Mouse (Mus musculus) intestine, postnatal 0 days (tissue): Measurements from ENCODE around the gene Slc15a3. TPM values are rescaled to one million over a fixed set of nuclear protein-coding genes. Genes with fewer than 3 reads are reported as not detected.

ENCODE experiments used
- ATAC-seq: fragments of 200-750 bp; cut with Nextera tagmentation; 2 replicates; pipeline ENCODE4 v1.8.0; 2017; ENCODE audit warnings: mild to moderate bottlenecking, moderate TSS enrichment, moderate library complexity
- H3K27ac ChIP-seq: fragments of 300-500 bp; sonication (generic); 2 replicates; pipeline ENCODE4 v1.5.1; 2014; ENCODE audit warnings: mild to moderate bottlenecking, low read depth, low read length, moderate library complexity
- H3K27me3 ChIP-seq: fragments of 300-500 bp; sonication (generic); replicated peaks from 2 replicates; pipeline ENCODE4 v1.6.1; 2014; ENCODE audit warnings: low read length, mixed read lengths; ENCODE audit not compliant: control insufficient read depth, insufficient read depth
- H3K36me3 ChIP-seq: fragments of 300-500 bp; sonication (generic); 2 replicates; pipeline ENCODE4 v1.6.1; 2014; ENCODE audit warnings: mild to moderate bottlenecking, moderate library complexity; ENCODE audit not compliant: control insufficient read depth, insufficient read depth
- H3K4me1 ChIP-seq: fragments of 300-500 bp; sonication (generic); replicated peaks from 2 replicates; pipeline ENCODE4 v1.6.1; 2014; ENCODE audit warnings: antibody characterized with exemption, low read length, mixed read lengths; ENCODE audit not compliant: control insufficient read depth, insufficient read depth
- H3K4me2 ChIP-seq: fragments of 300-500 bp; sonication (generic); replicated peaks from 2 replicates; pipeline ENCODE4 v1.6.1; 2014; ENCODE audit warnings: low read depth, mild to moderate bottlenecking, moderate library complexity
- H3K4me3 ChIP-seq: fragments of 300-500 bp; sonication (generic); 2 replicates; pipeline ENCODE4 v1.5.1; 2014; ENCODE audit warnings: low read depth, low read length
- H3K9ac ChIP-seq: fragments of 300-500 bp; sonication (generic); 2 replicates; pipeline ENCODE4 v1.6.1; 2014; ENCODE audit warnings: mild to moderate bottlenecking, low read depth, low read length
- H3K9me3 ChIP-seq: fragments of 300-500 bp; sonication (generic); 2 replicates; pipeline ENCODE4 v1.6.1; 2016; ENCODE audit warnings: mixed run types; ENCODE audit not compliant: control insufficient read depth
- CTCF ChIP-seq: sonication (generic); IDR thresholded peaks from 2 replicates; pipeline ENCODE4 v1.5.1; 2016; ENCODE audit warnings: low read depth, mild to moderate bottlenecking, control low read depth, antibody characterized with exemption, moderate library complexity
- WGBS: fragments of 180-500 bp; shearing (Covaris S2); extraction: QIAGEN DNeasy Blood & Tissue Kit; methylation state at CpG from one replicate; pipeline ENCODE4 v1.1.7; 2014; 5-methylcytosine and 5-hydroxymethylcytosine counted together
- polyA plus RNA-seq: library from polyadenylated mRNA; unstranded; fragments of >200 nt; fragmentation: Nextera tagmentation; extraction: Ambion mirVana; gene quantifications from 2 replicates; pipeline ENCODE4 v1.2.1, GENCODE M21; 2015

Slc15a3 gene
- polyA plus RNA-seq, 1 experiment from 2014 or later, result 0.93 TPM

DNA sequence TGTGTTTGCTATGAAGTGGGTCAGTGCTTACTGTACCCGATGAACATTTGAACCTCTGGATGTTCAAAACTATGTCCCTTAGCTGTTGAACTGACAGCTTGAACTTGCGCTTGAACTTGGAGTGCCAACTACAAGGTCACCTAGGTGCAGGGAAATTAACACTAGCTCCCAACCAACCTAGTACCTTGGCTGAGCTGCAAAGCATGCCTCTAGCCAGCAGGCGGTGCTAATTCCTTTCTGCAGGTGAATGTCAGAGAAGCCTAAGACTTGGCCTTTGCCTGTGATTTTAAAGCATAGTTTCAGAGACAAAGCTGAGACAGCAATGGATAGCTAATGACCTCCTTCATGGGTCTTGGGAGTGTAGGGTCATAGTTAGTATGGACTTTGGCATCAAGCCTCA is 68.4 kb downstream of the Slc15a3 start:
- TF ChIP-seq CTCF, result peak; percentile 94
- Histone ChIP-seq H3K9me3 (no peaks in the 10 kb centered on the region), H3K4me2 (no peak overlapping the region), H3K9ac (no peak overlapping the region), H3K4me3 (no peak overlapping the region), H3K27ac (no peak overlapping the region), H3K36me3 (peaks cover 24% of the 10 kb centered on the region), H3K4me1 (peaks cover 4% of the 10 kb centered on the region; the same call in 1 of the 2 replicates), H3K27me3 (no peaks in the 10 kb centered on the region)
- 51% methylated on average over 3 of the region's 3 CpGs for WGBS
- ATAC-seq, result peak; percentile 40; the same call in 1 of the 2 replicates

Other genes starting within 250 kb of the Slc15a3 start
- gene Ddb1, start 234.4 kb upstream of the Slc15a3 start, polyA plus RNA-seq, result 97.9 and 100 TPM in 2 replicates
- gene Tkfc, start 234.1 kb upstream of the Slc15a3 start, polyA plus RNA-seq, result 76.4 and 83.9 TPM in 2 replicates
- 7.1 and 8.4 TPM in 2 replicates for gene Vwce, start 205.5 kb upstream of the Slc15a3 start, polyA plus RNA-seq
- 5.0 and 24.6 TPM in 2 replicates for gene Pga5, start 161.7 kb upstream of the Slc15a3 start, polyA plus RNA-seq
- 31.3 and 32.2 TPM in 2 replicates for gene Vps37c, start 151.0 kb upstream of the Slc15a3 start, polyA plus RNA-seq
- gene Cd5, start 100.7 kb upstream of the Slc15a3 start, polyA plus RNA-seq, result 0.12 and 0.18 TPM in 2 replicates
- gene Cd6, start 9.7 kb upstream of the Slc15a3 start, polyA plus RNA-seq, result 0.05 TPM in 1 of 2 replicates, not detected in the other
- 7.1 and 7.5 TPM in 2 replicates for gene Tmem132a, start 30.2 kb downstream of the Slc15a3 start, polyA plus RNA-seq
- 35.8 and 36.2 TPM in 2 replicates for gene Tmem109, start 42.3 kb downstream of the Slc15a3 start, polyA plus RNA-seq
- gene Prpf19, start 55.5 kb downstream of the Slc15a3 start, polyA plus RNA-seq, result 20.3 and 24.6 TPM in 2 replicates
- not detected in 2 replicates for gene Zp1, start 80.9 kb downstream of the Slc15a3 start, polyA plus RNA-seq
- gene Ptgdr2, start 97.4 kb downstream of the Slc15a3 start, polyA plus RNA-seq, result not detected in 2 replicates
- 11.0 and 12.4 TPM in 2 replicates for gene Ccdc86, start 109.5 kb downstream of the Slc15a3 start, polyA plus RNA-seq
- gene Ms4a10, start 134.9 kb downstream of the Slc15a3 start, polyA plus RNA-seq, result 854 and 883 TPM in 2 replicates
- 0.34 and 0.44 TPM in 2 replicates for gene Ms4a15, start 153.5 kb downstream of the Slc15a3 start, polyA plus RNA-seq
- gene Ms4a18, start 178.3 kb downstream of the Slc15a3 start, polyA plus RNA-seq, result 30.9 and 31.8 TPM in 2 replicates
- gene Ms4a8a, start 241.4 kb downstream of the Slc15a3 start, polyA plus RNA-seq, result 66.9 and 75.7 TPM in 2 replicates